Mouse (Mus musculus) adipocyte (in vitro differentiated cells): ENCODE data around the gene Vegfb.

ENCODE experiments used
- DNase-seq: peaks from one replicate; pipeline ENCODE4 v3.0.0-alpha.2; 2016; ENCODE audit warnings: low spot score

Gene Vegfb

DNA sequence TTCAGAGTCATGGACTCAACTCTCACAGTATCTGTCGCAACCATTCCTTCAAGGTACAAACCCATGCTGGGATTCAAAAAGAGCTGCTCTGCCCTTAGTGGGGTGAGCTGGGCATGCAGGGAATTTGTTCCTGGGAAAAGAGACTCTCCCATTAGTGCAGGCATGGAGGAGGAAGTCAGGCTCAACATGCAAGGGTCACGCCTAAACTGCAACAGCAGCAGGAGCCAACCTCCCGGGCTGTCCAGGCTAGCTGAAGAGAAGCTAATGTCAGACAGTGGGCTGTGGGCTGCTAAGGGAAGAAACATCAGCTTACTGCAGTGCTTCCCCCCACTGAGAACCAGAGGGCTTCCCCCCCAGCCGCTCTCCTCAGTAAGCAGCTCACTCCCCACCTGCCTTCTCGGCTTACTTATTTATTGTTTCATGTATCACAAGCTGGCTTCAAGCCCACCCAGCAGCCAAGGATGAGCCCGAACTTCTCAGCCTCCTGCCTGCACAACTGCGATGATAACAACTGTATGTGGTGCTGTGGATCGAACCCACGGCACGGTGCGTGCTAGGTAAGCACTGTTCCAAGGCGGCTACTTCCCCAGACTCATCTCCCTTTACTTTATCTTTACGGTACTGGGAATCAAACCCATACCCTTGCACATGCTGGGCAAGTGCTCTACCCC, 15.1 kb downstream of the Vegfb start:
- DNase-seq: no peak

DNA sequence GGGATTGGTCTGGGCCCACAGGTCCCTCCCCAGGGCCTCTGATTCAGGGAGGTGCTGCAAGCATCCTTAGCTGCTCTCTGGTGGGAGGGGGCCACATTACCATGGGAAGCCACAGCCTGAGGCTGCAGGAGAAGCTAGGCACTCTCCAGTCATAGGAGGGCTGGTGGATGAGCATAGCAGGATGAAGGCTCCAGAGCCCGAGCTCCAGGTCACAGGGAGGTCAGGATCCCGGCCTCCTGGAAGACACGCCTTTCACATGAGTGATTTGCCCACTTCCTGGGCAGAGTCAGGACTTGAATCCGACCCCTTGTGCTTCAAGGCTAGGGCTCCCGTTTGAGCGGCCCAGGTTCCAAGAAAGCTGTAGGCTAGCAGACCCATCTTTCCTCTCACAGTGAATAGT, 15.8 kb downstream of the Vegfb start:
- no peak for DNase-seq

DNA sequence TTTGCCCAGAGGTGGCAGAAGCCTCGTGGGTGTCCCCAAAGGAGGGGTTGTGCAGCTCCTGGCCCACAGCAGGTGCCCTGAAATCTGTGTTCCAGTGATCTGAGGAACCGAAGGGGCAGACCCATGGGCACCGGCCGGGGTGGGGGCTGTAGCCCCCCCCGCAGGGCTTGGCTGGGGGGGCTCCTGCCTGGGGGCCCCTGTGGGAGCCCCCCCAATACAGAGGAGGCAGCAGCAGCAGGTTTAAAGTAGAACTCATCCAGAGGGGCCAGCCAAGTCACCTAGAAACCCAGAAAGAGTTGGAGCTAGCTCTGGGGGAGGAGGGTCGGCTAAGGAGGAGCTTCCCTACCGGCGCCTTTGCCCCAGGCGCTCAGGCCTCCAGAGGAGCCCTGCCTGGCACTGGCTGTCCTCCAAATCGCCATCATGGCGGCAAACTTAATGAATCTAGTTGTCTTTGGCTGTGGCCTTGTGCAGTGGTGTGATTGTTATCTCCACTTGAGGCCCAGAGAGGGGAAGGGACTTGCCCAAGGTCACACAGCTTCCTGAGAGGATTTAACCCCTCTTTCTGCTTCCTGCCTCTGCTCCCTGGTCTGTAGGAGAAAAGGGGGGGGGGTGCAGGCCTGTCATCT, 16.9 kb downstream of the Vegfb start:
- DNase-seq: no peak

DNA sequence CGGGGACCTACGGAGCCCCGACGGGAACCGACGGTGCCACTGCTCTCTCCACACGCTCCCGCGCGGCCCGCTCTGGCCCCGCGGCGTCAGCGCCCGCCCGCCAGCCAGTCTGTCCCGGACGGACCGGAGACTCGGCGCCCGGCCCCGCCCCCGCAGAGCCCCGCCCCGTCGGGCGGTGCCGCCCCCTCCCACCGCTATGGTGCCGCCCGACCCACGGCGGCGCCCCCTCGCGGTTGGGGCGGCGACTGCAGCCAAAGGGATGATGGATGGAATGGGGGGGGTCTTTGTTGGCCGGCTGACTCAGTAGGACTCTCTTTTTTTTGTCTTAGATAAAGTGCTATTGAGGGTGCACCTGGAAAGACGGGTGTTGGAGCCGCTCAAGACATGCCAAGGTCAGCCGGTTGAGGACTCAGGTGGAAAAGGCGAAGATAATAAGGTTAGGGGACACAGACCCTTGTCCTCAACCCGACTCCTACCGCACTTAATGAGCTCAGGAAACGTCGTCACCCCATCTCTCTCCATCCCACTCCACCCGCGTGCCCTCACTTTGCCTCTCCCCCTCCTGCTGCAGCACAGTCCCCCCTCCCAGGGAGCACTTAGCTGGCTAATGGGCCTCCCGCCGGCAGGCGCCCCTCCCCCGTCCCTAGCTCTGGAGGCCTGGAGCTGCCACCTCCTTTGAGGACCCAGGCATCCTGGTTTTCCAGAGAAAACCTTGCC, 17.6 kb downstream of the Vegfb start:
- DNase-seq: peak; percentile 81

DNA sequence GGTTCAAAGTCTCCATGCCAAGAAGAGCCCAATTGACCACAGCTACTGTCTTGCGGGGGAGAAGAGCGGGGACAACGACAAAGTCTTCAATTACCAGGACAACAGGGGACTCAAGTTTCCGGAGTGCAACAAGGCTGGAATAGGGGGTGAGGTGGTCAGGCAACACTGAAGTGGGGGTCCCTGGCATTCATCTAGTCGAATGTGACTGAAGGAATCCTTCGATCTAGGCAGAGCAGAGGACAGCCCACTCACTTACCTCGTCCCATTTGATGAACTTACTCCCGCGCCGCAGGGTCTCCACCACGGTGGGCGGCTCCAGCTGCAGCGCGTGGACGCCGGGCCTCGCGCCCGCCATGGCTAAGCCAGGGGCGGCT, 18.2 kb downstream of the Vegfb start:
- peak; percentile 43 for DNase-seq

DNA sequence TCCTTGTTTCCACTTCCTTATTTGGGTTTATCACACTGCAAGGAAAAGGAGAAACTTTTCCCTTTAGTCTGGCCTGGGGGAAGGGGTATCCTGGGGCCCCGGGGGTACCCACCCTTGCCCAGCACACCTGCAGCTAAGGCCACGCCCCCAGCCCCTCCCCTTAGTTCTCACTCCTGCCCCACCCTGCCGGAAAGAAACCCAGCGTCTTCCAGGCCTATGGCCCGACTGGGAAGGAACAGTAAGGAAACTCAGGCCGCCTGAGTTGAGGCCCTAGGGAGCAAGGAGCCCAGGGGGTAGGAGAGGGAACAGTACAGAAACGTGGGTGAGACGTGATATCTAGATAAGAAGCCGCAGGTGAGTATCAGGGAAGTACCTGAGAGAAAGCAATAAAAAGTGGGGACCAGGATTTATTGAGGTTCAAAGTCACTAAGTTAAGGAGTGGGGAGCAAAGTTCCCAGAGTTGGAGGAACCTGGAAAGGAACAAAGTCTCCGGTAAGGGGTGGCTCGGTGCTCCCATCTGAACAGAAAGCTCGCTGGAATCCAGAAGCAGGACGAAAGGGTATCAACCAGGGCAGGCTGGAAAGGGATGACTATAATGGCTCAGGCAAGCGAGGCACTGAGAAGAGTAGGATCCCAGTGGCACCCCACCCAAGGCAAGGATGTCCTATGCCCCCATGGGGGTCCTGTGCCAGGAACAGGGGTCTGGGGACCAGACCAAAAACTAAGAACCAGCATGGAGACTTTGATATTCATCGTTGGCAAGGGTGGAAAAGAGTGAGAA, 18.8 kb downstream of the Vegfb start:
- peak; percentile 72 for DNase-seq

DNA sequence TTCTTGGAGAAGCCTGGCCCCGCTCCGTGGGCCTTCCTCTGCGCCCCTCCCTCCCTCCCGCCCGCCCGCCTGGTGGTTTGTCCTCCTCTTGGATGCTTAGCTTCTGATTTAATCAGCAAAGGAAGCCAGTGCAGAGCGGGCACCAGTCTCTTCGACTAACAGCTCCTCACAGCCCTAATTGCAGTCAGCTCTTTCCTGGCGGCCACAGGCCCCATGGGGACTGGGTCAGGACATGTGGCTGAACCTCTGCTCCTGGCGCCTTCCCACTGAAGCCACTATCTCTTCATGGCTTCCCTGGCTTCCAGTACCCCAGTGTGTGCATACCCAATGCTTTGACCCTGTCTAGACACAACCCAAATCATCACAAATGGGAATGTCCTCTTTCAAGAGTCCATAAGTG, 31.0 kb downstream of the Vegfb start:
- DNase-seq: no peak

DNA sequence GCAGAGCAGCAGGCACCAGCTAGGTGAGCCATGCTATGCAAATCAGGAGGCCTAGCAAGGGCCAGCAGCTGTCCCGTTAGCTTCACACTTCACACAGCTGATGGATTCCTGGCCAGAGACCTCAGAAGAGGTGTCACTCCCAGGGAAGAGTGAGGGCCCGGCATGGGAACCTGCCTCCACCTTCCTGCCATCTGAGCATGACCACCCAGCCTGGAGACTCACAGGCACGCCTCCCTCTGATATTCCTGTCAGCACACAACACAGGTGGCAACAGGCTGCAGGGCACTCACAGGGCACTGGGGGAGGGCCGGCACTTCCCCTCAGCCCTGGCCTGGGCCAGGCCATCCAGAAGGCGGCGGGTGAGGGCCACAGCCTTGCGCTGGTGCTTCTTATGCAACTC, 32.0 kb downstream of the Vegfb start:
- no peak for DNase-seq

DNA sequence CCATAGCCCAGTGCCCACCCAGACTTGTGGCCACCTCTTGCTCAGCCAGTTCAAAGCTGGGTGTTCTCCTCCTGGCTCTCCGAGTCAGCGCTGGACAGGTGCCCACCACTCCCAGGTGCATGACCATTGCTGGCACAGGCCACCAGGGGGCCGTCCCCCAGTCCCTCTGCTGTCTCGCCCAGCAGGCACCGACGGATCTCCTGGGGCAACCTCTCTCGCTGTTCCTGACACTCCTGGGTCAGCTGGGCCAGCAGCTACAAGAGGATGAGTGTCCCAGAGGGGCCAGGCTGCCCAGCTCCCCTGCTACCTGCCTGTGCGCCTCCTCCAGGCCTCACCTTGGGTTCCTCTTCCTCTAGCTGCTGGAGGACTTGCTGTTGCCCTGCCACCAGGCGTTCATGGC, 33.4 kb downstream of the Vegfb start:
- DNase-seq: no peak

DNA sequence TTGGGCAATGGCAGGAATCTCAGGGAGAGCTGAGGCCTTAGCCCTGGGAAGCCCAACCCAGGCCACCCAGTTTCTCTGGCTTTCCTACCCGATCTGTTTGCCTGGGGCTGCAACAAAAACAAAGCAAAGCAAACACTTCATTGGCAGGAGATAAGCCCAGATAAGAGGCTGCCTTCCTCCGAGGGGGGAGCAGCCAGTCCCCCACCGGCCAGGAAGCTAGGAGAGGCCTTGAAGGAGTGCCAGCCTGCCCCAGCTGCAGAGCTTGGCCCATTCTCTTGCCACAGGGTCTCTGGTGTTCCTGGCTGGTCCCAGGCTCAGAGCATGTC, 34.8 kb downstream of the Vegfb start:
- no peak for DNase-seq

DNA sequence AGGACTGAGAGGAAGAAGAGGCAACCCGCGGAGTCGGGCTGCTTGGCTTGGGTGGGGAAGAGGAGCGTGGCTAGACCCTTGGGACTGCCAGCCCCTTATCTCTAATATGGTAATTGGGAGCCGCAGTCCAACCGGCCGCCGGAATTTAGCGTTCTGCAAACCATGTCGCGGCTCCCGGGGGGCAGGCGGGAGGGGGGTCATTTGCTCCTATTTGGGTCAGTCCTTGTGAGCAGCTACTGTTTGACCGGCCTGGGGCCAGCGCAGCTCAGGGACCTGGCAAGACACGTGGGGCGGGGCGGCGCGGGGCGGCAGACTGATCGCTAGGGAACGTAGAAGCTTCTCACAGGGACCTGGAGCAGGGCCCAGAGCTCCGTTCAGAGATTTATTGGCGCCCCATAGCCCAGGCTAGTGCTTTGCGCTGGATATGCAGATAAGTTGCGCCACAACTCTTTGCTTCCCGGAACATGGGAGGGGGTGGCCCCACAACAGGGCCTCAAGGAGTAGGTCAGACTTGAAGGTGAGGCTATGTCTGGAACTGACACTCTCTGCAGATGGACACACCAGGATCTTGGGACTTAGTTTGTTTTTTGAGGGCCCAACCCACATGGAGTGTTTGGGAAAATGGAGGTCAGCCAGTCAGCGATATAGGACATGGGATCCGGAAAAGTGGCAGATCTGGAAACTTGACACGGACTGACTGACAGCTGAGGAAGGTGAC, 35.3 kb downstream of the Vegfb start:
- peak; percentile 97 for DNase-seq

DNA sequence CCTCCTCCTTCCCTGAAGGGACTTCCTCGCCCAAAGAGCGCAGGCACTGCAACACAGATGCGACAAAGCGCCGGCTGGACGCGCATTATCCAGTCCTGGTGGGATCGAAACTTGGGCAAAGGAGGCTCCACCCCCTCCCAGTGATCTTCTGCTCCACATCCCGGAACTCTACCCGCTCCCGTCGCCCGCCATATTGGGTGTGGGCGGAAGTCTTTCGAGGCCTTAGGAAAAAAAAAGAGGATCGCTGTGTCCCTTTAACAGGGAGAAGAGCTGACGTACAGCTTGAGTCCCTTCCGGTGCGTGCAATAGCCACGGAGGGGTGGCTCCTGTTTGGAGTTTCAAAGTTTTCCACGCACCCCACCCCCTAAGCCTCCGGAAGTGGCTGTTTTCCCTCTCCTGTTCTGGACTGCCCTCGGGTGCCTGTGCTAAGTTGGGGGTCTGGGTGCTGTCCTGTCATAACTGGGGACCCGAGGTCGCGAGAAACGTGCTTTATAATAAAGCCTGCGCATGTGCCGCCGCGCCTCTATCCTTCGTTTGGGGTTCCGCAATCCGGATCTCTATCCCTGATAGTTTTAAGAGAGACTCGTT, 36.0 kb downstream of the Vegfb start:
- DNase-seq: peak; percentile 98

DNA sequence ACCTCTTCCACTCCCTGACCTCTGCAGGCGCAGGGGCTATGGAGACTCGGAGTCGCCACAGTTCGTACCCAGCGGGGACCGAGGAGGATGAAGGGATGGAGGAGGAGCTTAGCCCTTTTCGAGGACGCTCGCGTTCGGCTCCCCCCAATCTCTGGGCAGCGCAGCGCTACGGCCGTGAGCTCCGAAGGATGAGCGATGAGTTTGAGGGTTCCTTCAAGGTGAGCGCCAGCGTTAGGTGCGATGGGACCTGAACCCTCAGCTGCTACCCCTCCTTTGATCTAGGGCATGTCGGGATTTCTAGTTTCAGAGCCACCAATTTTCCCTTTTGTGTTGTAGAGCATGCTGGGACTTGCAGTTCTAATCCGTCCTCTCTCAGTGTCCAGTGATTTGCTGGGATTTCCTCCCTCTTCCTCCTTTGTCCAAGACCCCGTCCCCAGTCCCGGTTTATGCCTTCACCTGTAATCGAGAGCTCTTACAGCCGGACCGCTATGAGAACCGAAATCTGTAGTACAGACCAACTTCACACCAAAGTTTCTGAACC, 36.8 kb downstream of the Vegfb start:
- peak; percentile 75 for DNase-seq

DNA sequence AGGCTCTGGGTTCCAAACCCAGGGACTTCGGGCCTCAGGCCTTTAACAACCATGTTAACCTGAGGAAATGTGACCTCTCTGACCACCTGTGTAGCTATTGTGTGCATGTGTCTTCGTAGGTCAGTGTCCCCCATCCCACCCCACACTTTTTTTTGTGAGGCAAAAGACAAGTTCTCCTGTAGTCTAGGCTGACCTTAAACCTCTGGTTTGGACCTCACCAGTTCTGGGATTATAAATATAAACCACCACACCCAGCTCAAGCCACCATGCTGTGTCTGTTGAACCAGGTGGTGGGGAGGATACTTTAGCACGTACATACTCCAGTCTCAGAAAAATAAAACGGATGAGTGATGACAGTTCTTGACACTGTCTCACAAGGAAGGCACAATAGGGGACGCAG, 37.5 kb downstream of the Vegfb start:
- no peak for DNase-seq

DNA sequence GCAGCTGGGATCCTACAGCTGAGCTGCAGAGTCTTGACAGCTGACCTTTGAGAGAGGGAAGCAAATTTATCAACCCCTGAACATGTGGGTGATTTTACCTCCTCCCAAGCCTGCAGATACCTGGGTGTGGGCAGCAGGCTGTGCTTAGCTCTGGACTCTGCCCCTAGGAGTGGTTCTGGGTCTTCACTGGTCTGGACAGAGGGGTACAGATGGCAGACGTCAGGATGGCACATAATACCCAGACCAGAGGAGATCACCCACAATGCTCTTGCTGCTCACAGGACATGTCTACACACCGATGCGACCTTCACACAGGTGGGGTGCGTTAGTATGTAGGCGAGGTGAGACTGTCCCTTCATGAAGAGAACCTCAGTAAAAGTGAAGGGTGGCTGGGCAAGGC, 37.9 kb downstream of the Vegfb start:
- no peak for DNase-seq

DNA sequence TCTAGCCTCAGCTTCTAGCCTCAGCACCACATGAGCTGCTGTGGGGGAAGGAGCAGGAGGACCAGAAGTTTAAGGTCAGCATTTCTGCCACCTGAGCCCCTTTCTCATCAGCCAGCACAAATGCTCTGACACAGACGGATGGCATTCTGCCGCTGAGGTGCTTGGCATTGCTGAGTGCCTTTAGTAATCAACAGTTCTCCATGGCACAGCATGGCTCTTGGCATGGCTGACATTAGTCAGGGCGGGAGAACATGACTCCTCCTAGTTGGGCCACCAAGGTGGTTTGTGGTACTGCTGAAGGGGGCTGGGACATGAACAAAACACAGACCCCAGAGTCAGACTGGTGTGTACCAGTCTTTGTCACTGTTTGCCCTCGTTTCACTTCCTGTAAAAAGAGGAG, 39.3 kb downstream of the Vegfb start:
- DNase-seq: no peak

DNA sequence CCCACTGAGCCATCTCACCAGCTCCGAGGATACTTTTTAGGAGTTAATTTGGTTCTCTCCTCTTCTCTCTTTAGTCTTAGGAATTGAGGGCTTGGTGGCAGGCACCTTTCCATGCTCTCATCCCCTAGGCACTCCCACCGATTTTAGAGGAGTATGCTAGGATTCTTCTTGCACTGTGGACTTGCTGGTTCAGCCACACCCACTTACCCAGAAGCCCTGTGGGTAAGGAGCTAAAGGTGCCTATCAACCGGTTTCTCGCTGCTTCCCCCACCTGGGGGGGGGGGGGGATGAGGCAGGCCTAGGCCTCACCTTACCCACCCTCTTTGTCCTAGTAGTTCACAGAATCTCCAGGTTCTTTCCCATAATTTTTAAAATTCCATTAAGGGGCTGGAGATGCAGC, 39.7 kb downstream of the Vegfb start:
- no peak for DNase-seq

DNA sequence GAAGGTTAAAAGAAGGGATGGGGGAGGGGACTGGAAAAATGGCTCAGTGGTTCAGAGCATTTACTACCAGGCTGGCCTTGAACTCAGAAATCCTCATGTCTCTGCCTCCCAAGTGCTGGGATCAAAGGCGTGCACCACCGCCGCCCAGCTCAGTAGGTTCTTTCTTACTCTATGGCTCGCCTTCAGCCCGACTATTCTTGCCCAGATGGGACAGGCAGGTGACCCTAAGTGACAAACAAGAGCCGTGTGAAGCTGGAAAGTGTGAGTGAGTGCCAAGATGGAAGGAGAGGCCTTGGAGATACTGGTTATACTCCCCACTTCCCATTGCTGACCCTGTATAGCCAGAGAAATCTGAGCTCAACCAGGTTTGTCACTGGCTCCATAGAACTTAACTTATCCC, 43.7 kb downstream of the Vegfb start:
- DNase-seq: no peak

DNA sequence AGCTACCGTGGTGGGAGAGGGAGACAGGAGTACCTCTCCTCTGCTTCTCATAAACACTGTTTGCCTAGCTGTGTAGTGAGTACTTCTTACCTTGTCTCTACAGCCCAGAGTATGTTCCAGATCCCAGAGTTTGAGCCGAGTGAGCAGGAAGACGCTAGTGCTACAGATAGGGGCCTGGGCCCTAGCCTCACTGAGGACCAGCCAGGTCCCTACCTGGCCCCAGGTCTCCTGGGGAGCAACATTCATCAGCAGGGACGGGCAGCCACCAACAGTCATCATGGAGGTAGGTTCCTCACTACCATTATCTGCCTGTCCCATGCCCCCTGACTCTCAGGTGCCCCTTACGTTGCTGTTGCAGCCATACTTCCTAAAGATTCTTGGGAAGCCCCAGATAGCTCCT, 44.7 kb downstream of the Vegfb start:
- DNase-seq: no peak

DNA sequence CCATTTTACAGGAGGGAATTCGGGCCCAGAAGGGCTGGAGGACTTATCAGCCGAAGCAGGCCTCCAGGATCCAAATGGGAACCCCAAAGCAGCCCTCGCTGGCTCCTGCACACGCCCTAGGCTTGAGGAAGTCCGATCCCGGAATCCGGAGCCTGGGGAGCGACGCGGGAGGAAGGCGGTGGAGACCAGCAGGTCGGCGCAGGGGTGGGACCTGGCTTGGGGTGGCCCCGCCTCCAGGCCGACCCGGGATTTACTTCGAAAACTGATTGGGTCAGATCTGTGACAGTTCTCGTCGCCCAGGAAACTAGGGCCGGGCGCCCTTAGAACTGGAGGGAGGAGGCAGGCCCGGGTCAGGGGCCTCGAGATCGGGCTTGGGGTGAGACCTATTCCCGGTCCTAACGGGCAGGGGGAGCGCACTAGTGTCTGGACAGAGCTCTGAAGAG, 45.2 kb downstream of the Vegfb start, which contains the start of gene Gpr137:
Gene Gpr137 (minus strand): TSS at position 232 of the 443 bp plus-strand sequence.
- DNase-seq: peak; percentile 96
